Mouse (Mus musculus): ENCODE measurements at regions not wholly inside any gene's neighbourhood (a gene's known extent, or its start where the extent isn't known, plus 50 kb on each side); places are given as distances from the start of the nearest gene placed in this dataset.

GRCm38 (mm10) chr4:127843421-127843820 lies 127.3 kb downstream of the CK137956 start:
- Histone ChIP-seq H3K27ac (ENCODE audit: low read depth, low read length) (no peak overlapping the region), H3K4me1 (ENCODE audit: control insufficient read depth, insufficient read depth, low read length) (no peaks in the 10 kb centered on the region), H3K4me3 (ENCODE audit: low read depth, low read length) (no peak overlapping the region), H3K27me3 (ENCODE audit: control insufficient read depth, insufficient read depth, low read length) (no peaks in the 10 kb centered on the region), H3K9ac (ENCODE audit: low read length) (no peak overlapping the region), H3K9me3 (ENCODE audit: control insufficient read depth, low read length) (no peaks in the 10 kb centered on the region), H3K36me3 (ENCODE audit: control insufficient read depth, insufficient read depth, low read length) (no peaks in the 10 kb centered on the region), H3K4me2 (ENCODE audit: low read depth) (no peak overlapping the region)
- ATAC-seq (ENCODE audit: insufficient read depth, low FRiP score, low TSS enrichment) (no peak), DNase-seq (ENCODE audit: low spot score) (no peak)
- 87% methylated on average over 7 of the region's 7 CpGs for whole genome bisulfite sequencing

- H3K9me3 ChIP-seq (ENCODE audit: control insufficient read depth, low read length) = no peaks in the 10 kb centered on the region
- no peaks in the 10 kb centered on the region for H3K27me3 ChIP-seq (ENCODE audit: control insufficient read depth, insufficient read depth, low read length)
- H3K27ac ChIP-seq (ENCODE audit: low read depth, low read length) = no peak overlapping the region
- H3K4me2 ChIP-seq (ENCODE audit: low read depth) = no peak overlapping the region
- H3K4me3 ChIP-seq (ENCODE audit: low read depth, low read length) = no peak overlapping the region
- DNase-seq (ENCODE audit: low spot score) (no peak), ATAC-seq (ENCODE audit: insufficient read depth, low FRiP score, low TSS enrichment) (no peak)
- no peak overlapping the region for H3K9ac ChIP-seq (ENCODE audit: low read length)
- no peaks in the 10 kb centered on the region for H3K4me1 ChIP-seq (ENCODE audit: control insufficient read depth, insufficient read depth, low read length)
- H3K36me3 ChIP-seq (ENCODE audit: control insufficient read depth, insufficient read depth, low read length) = no peaks in the 10 kb centered on the region
- WGBS = 88% methylated on average over 6 of the region's 6 CpGs
Measured at GRCm38 (mm10) chr4:127833668-127834067, 137.1 kb downstream of the CK137956 start.

GRCm38 (mm10) chr4:127826988-127827387 lies 143.8 kb downstream of the CK137956 start:
- no peaks in the 10 kb centered on the region for H3K27me3 ChIP-seq (ENCODE audit: control insufficient read depth, insufficient read depth, low read length)
- H3K9ac ChIP-seq (ENCODE audit: low read length) = no peak overlapping the region
- no peak overlapping the region for H3K27ac ChIP-seq (ENCODE audit: low read depth, low read length)
- no peak for ATAC-seq (ENCODE audit: insufficient read depth, low FRiP score, low TSS enrichment)
- H3K4me1 ChIP-seq (ENCODE audit: control insufficient read depth, insufficient read depth, low read length) = no peaks in the 10 kb centered on the region
- 92% methylated on average over 8 of the region's 8 CpGs for WGBS
- no peak overlapping the region for H3K4me3 ChIP-seq (ENCODE audit: low read depth, low read length)
- no peaks in the 10 kb centered on the region for H3K36me3 ChIP-seq (ENCODE audit: control insufficient read depth, insufficient read depth, low read length)
- no peak overlapping the region for H3K4me2 ChIP-seq (ENCODE audit: low read depth)
- no peaks in the 10 kb centered on the region for H3K9me3 ChIP-seq (ENCODE audit: control insufficient read depth, low read length)
- DNase-seq (ENCODE audit: low spot score) = no peak

GRCm38 (mm10) chr4:127819501-127819900 lies 151.2 kb downstream of the CK137956 start:
- 83% methylated on average over 8 of the region's 8 CpGs for WGBS
- Histone ChIP-seq H3K4me1 (ENCODE audit: control insufficient read depth, insufficient read depth, low read length) (no peaks in the 10 kb centered on the region), H3K27ac (ENCODE audit: low read depth, low read length) (no peak overlapping the region), H3K4me3 (ENCODE audit: low read depth, low read length) (no peak overlapping the region), H3K9ac (ENCODE audit: low read length) (no peak overlapping the region), H3K4me2 (ENCODE audit: low read depth) (no peak overlapping the region), H3K36me3 (ENCODE audit: control insufficient read depth, insufficient read depth, low read length) (no peaks in the 10 kb centered on the region), H3K9me3 (ENCODE audit: control insufficient read depth, low read length) (no peaks in the 10 kb centered on the region), H3K27me3 (ENCODE audit: control insufficient read depth, insufficient read depth, low read length) (no peaks in the 10 kb centered on the region)
- no peak for ATAC-seq (ENCODE audit: insufficient read depth, low FRiP score, low TSS enrichment)
- DNase-seq (ENCODE audit: low spot score) = no peak

- Histone ChIP-seq H3K9ac (ENCODE audit: low read length) (no peak overlapping the region), H3K27ac (ENCODE audit: low read depth, low read length) (no peak overlapping the region), H3K36me3 (ENCODE audit: control insufficient read depth, insufficient read depth, low read length) (no peaks in the 10 kb centered on the region), H3K27me3 (ENCODE audit: control insufficient read depth, insufficient read depth, low read length) (no peaks in the 10 kb centered on the region), H3K4me1 (ENCODE audit: control insufficient read depth, insufficient read depth, low read length) (no peaks in the 10 kb centered on the region), H3K4me2 (ENCODE audit: low read depth) (no peak overlapping the region), H3K4me3 (ENCODE audit: low read depth, low read length) (no peak overlapping the region), H3K9me3 (ENCODE audit: control insufficient read depth, low read length) (no peaks in the 10 kb centered on the region)
- 78% methylated on average over 5 of the region's 5 CpGs for WGBS
- ATAC-seq (ENCODE audit: insufficient read depth, low FRiP score, low TSS enrichment) (no peak), DNase-seq (ENCODE audit: low spot score) (no peak)
Measured at GRCm38 (mm10) chr4:127819009-127819408, 151.7 kb downstream of the CK137956 start.

GRCm38 (mm10) chr4:127814631-127815030 lies 156.1 kb downstream of the CK137956 start:
- Histone ChIP-seq H3K27ac (ENCODE audit: low read depth, low read length) (no peak overlapping the region), H3K36me3 (ENCODE audit: control insufficient read depth, insufficient read depth, low read length) (no peaks in the 10 kb centered on the region), H3K4me3 (ENCODE audit: low read depth, low read length) (no peak overlapping the region), H3K27me3 (ENCODE audit: control insufficient read depth, insufficient read depth, low read length) (no peaks in the 10 kb centered on the region), H3K9ac (ENCODE audit: low read length) (no peak overlapping the region), H3K4me2 (ENCODE audit: low read depth) (no peak overlapping the region), H3K9me3 (ENCODE audit: control insufficient read depth, low read length) (no peaks in the 10 kb centered on the region), H3K4me1 (ENCODE audit: control insufficient read depth, insufficient read depth, low read length) (no peaks in the 10 kb centered on the region)
- DNase-seq (ENCODE audit: low spot score) = no peak
- 93% methylated on average over 6 of the region's 6 CpGs for WGBS
- ATAC-seq (ENCODE audit: insufficient read depth, low FRiP score, low TSS enrichment) = no peak

- Histone ChIP-seq H3K9ac (ENCODE audit: low read length) (no peak overlapping the region), H3K4me2 (ENCODE audit: low read depth) (no peak overlapping the region), H3K4me1 (ENCODE audit: control insufficient read depth, insufficient read depth, low read length) (no peaks in the 10 kb centered on the region), H3K36me3 (ENCODE audit: control insufficient read depth, insufficient read depth, low read length) (no peaks in the 10 kb centered on the region), H3K9me3 (ENCODE audit: control insufficient read depth, low read length) (no peaks in the 10 kb centered on the region), H3K27ac (ENCODE audit: low read depth, low read length) (no peak overlapping the region), H3K4me3 (ENCODE audit: low read depth, low read length) (no peak overlapping the region), H3K27me3 (ENCODE audit: control insufficient read depth, insufficient read depth, low read length) (no peaks in the 10 kb centered on the region)
- WGBS = 66% methylated on average over 3 of the region's 3 CpGs
- DNase-seq (ENCODE audit: low spot score) = no peak
- no peak for ATAC-seq (ENCODE audit: insufficient read depth, low FRiP score, low TSS enrichment)
Measured at GRCm38 (mm10) chr4:127812047-127812545, 158.7 kb downstream of the CK137956 start.

GRCm38 (mm10) chr4:127810899-127811510 lies 159.7 kb downstream of the CK137956 start:
- no peak for ATAC-seq (ENCODE audit: insufficient read depth, low FRiP score, low TSS enrichment)
- no peak overlapping the region for H3K9ac ChIP-seq (ENCODE audit: low read length)
- no peak overlapping the region for H3K27ac ChIP-seq (ENCODE audit: low read depth, low read length)
- H3K4me3 ChIP-seq (ENCODE audit: low read depth, low read length) = no peak overlapping the region
- no peaks in the 10 kb centered on the region for H3K9me3 ChIP-seq (ENCODE audit: control insufficient read depth, low read length)
- no peaks in the 10 kb centered on the region for H3K4me1 ChIP-seq (ENCODE audit: control insufficient read depth, insufficient read depth, low read length)
- H3K4me2 ChIP-seq (ENCODE audit: low read depth) = no peak overlapping the region
- H3K27me3 ChIP-seq (ENCODE audit: control insufficient read depth, insufficient read depth, low read length) = no peaks in the 10 kb centered on the region
- 88% methylated on average over 7 of the region's 7 CpGs for WGBS
- DNase-seq (ENCODE audit: low spot score) = no peak
- no peaks in the 10 kb centered on the region for H3K36me3 ChIP-seq (ENCODE audit: control insufficient read depth, insufficient read depth, low read length)

- Histone ChIP-seq H3K4me3 (ENCODE audit: low read depth, low read length) (no peak overlapping the region), H3K27me3 (ENCODE audit: control insufficient read depth, insufficient read depth, low read length) (no peaks in the 10 kb centered on the region), H3K9me3 (ENCODE audit: control insufficient read depth, low read length) (no peaks in the 10 kb centered on the region), H3K36me3 (ENCODE audit: control insufficient read depth, insufficient read depth, low read length) (no peaks in the 10 kb centered on the region), H3K9ac (ENCODE audit: low read length) (no peak overlapping the region), H3K4me1 (ENCODE audit: control insufficient read depth, insufficient read depth, low read length) (no peaks in the 10 kb centered on the region), H3K27ac (ENCODE audit: low read depth, low read length) (no peak overlapping the region), H3K4me2 (ENCODE audit: low read depth) (no peak overlapping the region)
- 75% methylated on average over 6 of the region's 6 CpGs for WGBS
- DNase-seq (ENCODE audit: low spot score) (no peak), ATAC-seq (ENCODE audit: insufficient read depth, low FRiP score, low TSS enrichment) (no peak)
Measured at GRCm38 (mm10) chr4:127809006-127809405, 161.7 kb downstream of the CK137956 start.
